Mouse (Mus musculus) thymus, adult 2 months (tissue): ENCODE measurements at regions not wholly inside any gene's neighbourhood (a gene's known extent, or its start where the extent isn't known, plus 50 kb on each side); places are given as distances from the start of the nearest gene placed in this dataset.

Experiments
- CTCF ChIP-seq: fragments of 200-500 bp; IDR thresholded peaks from 2 replicates; pipeline ENCODE4 v1.5.1; 2012; ENCODE audit warnings: mild to moderate bottlenecking, control low read depth, low read length, moderate library complexity, borderline replicate concordance; ENCODE audit not compliant: control insufficient read depth, poor library complexity, insufficient read depth; ENCODE audit errors: extremely low read depth
- POLR2A ChIP-seq: fragments of 200-500 bp; IDR thresholded peaks from 2 replicates; pipeline ENCODE4 v1.6.1; 2012; ENCODE audit warnings: mild to moderate bottlenecking, low read length, control low read depth, moderate library complexity; ENCODE audit not compliant: control insufficient read depth, poor library complexity, insufficient read depth; ENCODE audit errors: extremely low read depth

DNA sequence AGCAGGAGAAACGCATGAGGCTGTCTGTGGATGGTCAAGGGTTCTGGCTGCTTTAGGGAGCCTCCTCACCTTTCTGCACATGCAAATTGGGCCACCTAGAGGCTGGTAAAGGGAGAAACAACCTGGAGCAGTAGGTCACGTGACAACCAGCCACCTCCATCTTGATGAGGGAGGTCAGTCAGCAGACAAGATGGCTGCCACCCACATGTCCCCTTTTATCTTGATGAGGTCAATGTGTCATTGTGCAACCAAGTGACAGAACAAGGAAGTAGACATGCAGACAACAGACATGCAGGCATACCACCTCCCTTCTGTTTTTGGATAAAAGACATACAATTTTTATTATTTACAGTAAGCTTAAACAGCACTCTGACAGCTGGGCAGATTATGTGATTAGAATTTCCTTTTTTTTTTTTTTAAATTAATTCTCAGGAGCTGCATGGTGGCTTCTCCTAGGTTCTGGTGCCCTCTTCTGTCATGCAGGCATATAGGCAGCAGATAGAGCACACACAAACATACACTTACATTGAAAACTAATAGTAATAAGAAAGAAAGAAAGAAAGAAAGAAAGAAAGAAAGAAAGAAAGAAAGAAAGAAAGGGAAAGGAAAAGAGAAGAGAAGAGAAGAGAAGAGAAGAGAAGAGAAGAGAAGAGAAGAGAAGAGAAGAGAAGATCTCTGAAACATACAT lies 58.9 kb upstream of the Gm14496 start:
- no peak for TF ChIP-seq POLR2A
- no peak for TF ChIP-seq CTCF
